Mouse (Mus musculus): ENCODE measurements around the gene Rnf144a.

Rnf144a gene

GRCm38 (mm10) chr12:26411841-26412450 is 3.1 kb downstream of the Rnf144a start:
- no peak for DNase-seq (ENCODE audit: low read depth in 1 of 2, low spot score in 2 of 2)

GRCm38 (mm10) chr12:26410443-26410842 is 4.6 kb downstream of the Rnf144a start:
- no peak for DNase-seq (ENCODE audit: low read depth in 1 of 2, low spot score in 2 of 2)

DNA sequence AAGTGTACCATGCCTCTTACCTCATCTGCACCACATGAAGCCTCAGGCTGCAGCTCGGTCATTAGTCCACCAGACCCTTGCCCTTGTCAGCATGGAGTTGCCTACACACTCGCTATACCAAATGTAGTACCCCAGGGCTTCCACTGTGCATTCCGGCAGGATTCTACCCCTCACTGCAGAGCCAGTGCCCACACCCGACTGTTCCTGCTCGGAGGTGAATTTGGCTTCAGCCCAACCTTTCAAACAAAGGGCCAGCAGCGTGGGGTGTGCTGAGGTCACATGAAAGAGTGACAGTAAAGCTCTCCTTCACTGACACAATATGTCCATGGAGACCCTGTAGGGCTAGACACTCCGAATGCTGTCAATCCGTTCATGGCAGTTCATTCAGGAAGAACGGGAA is 6.3 kb downstream of the Rnf144a start:
- no peak for DNase-seq (ENCODE audit: low read depth in 1 of 2, low spot score in 2 of 2)

DNA sequence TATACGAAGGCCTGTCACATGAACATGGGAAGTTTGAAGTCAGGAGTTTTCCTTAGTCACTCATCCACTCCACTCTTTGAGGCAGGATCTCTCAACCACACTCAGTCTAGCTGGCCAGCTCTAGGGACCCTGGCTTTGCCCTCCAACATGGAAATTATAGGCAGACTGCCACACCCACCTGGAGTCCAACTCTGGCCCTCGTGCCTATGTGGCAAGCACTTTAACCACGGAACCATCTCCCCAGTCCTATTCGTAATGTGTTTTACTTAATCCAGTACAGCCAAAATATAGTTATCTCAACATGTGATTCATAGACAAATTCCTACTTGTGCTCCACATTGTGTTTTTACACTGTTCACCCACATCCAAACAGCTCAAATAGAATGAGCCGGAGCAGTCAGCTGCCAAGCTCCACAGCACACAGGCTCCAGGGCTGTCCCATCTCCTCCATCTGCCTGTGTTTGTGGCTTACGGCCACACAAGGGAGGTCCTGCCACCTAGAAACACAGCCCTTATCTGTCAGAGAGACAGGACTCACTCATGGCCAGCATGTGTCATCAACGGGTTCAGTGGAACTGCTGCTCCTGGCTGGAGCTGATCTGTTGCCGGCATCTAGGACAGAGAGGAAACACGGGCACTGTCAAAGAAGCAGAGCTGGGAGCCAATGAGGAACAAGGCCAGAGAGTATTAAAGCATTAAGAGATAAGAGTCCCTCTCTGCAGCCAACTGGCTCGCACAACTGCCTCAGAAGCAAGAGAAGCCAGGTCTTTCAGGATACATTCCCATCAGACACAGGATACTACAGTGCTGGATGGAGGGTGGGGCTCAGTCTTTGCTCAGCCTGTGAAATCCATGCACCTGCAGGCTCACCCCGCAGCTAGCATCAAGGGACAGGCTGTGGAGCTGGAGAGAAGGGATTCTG is 10.0 kb downstream of the Rnf144a start:
- no peak for DNase-seq (ENCODE audit: low read depth in 1 of 2, low spot score in 2 of 2)

DNA sequence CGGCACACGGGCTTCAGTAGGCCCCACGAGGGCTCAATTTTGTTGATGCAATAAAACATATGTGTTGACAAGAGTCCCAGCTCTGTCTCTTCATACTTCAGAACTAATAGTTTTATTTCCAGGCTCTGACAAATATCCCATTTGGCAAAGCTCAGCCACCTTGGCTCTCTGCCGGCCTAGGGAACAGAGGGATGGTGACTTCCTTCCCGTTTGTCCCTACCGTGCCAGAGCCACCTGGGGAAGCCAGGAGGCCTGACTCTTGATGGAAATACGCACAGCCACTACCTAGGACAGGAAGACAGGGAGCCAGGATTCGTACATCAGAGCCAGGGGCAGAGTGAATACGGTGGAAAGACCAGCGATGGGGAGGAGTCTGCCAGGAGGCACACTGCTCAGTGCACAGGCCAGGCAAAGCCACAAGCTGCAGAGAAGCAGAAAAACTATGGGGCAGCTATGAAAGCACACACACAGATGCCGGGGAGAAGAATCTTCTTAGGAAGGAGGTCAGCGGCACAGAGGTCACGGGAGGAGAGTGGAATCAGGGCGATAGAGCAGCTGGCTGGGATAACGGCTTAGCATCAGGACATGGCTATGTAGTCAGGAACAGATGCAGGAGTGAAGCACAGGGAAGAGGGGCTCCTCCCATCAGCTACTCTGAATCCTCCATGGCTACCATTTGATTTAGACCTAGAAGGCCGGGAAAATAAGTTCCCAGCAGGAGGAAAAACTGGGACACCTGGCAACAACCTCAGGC is 11.5 kb downstream of the Rnf144a start:
- no peak for DNase-seq (ENCODE audit: low read depth in 1 of 2, low spot score in 2 of 2)

- no peak for DNase-seq (ENCODE audit: low read depth in 1 of 2, low spot score in 2 of 2)
These were observed 13.2 kb downstream of the Rnf144a start for GRCm38 (mm10) chr12:26401696-26402470.

DNA sequence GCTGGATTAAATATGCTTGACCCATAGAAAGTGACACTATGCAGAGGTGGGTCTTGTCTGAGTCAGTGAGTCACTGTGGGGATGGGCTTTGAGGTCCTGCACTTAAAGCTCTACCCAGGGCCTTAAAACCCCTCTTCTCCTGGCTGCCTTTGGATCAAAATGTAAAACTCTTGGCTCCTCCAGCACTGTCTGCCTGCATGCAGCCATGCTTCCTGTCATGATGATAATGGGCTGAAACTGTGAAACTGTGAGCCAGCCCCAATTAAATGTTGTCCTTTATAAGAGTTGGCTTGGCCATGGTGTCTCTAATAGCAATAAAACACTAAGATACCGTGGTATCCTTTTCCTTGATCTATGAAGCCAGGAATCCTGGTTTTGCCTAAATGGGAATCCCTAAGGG is 13.8 kb downstream of the Rnf144a start:
- DNase-seq (ENCODE audit: low read depth in 1 of 2, low spot score in 2 of 2): no peak

DNA sequence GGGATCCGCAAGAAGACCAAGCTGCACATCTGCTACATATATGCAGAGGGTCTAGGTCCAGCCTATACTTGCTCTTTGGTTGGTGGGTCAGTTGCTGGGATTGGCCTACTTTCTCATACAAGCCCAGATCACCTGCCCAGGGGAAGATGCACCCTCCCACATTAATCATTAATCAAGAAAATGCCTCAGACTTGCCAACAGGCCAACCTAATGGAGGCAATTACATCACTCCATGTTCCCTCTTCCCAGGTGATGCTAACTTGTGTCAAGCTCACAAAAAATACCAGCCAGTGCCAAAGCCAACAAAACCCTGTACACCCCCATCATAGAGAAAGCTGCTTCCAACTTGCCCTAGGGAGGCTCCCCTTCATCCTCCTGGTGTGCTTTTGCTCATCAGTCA is 14.3 kb downstream of the Rnf144a start:
- DNase-seq (ENCODE audit: low read depth in 1 of 2, low spot score in 2 of 2): no peak

GRCm38 (mm10) chr12:26399391-26399790 is 15.7 kb downstream of the Rnf144a start:
- no peak for DNase-seq (ENCODE audit: low read depth in 1 of 2, low spot score in 2 of 2)

- DNase-seq (ENCODE audit: low read depth in 1 of 2, low spot score in 2 of 2): peak; percentile 62 to 66
These were observed 16.5 kb downstream of the Rnf144a start for GRCm38 (mm10) chr12:26398597-26398996.

DNA sequence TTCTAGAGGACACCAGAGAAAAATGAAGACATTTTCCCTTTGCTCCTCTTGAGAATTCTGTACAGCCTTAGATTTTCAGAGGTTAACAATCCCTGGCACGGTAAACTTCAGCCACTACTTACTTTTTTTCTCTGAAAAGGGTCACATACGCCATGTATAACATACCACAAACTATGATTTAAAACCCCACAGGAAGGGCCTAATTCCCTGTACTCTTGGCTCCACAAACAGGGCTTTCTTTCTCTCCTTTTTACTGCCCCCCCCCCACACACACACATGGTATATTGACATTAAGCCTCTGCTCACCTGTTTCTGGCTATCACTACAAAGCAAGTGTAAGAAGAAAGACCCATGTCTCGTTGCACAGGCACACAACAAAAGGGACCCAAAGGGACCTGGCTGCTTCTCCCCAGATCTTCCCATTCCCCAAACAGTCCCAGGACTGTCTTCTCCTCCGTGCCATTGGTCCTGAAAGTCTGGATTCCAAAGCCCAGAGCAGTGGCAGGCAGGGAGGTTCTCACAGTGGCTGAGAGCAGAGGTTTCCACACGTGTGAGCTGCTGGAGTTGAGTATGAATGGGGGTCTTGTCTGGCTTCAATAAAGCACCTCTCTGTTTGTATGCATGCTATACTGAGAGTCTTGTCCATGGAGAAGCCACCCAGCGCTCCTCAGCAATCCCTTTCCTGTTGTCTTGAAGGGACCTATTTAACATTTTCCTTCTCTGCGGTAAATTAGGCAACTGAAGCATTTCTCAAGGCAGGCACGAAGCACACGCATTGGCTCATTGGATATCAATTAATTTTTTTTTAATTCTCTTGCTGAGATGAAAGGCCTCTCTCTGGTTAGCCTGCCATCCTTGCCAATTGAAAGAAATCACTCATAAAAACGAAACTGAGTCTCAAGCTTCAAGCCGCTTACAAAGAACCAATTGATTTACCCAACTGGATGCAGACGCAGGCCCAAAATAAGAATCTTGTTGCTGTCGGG is 20.3 kb downstream of the Rnf144a start:
- no peak for DNase-seq (ENCODE audit: low read depth in 1 of 2, low spot score in 2 of 2)

GRCm38 (mm10) chr12:26393291-26393690 is 21.8 kb downstream of the Rnf144a start:
- DNase-seq (ENCODE audit: low read depth in 1 of 2, low spot score in 2 of 2): no peak

- DNase-seq (ENCODE audit: low read depth in 1 of 2, low spot score in 2 of 2): no peak
These were observed 23.9 kb downstream of the Rnf144a start for GRCm38 (mm10) chr12:26391162-26391561.

- no peak for DNase-seq (ENCODE audit: low read depth in 1 of 2, low spot score in 2 of 2)
These were observed 27.5 kb downstream of the Rnf144a start for GRCm38 (mm10) chr12:26387523-26387922.

GRCm38 (mm10) chr12:26386947-26387346 is 28.1 kb downstream of the Rnf144a start:
- no peak for DNase-seq (ENCODE audit: low read depth in 1 of 2, low spot score in 2 of 2)

- DNase-seq (ENCODE audit: low read depth in 1 of 2, low spot score in 2 of 2): no peak
These were observed 28.9 kb downstream of the Rnf144a start for GRCm38 (mm10) chr12:26386189-26386588.

GRCm38 (mm10) chr12:26385735-26386134 is 29.3 kb downstream of the Rnf144a start:
- no peak for DNase-seq (ENCODE audit: low read depth in 1 of 2, low spot score in 2 of 2)

DNA sequence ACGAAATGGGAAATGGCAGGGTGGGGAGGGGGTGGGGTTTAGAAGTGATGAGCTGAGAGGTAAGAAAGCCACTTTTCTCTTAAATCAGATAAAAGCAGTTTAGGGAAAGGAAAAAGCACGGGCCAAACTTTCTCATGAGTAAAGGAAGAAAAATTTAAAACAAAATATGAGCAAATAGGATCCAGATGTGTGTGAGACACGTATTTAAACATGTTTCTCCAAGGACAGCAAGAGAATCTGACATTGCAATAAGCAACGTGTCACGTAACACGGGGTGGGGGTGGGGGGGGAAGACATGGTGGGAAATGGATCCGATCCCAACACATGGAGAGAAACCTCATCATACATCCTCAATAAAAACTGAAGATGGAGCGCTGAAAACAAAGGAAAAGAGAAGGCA is 33.3 kb downstream of the Rnf144a start:
- no peak for DNase-seq (ENCODE audit: low read depth in 1 of 2, low spot score in 2 of 2)

DNA sequence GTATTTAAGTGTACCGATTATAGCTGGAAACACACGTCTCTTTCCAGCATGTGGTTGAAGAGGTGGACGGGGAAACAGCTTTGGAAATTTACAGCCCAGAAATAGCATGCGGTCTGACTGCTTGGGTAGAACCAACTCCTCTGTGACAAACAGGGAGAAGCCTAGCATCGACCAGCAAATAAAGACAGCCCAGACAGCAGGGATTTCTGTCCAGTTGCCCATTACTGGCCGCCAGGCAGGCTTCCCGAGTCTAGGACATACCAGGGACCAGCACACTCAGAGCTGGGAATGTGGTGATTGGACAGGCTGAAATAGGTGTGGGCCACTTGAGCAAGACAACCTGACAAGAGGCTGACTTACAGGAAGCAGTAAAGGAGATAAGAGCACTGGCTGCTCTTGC is 35.3 kb downstream of the Rnf144a start:
- no peak for DNase-seq (ENCODE audit: low read depth in 1 of 2, low spot score in 2 of 2)

DNA sequence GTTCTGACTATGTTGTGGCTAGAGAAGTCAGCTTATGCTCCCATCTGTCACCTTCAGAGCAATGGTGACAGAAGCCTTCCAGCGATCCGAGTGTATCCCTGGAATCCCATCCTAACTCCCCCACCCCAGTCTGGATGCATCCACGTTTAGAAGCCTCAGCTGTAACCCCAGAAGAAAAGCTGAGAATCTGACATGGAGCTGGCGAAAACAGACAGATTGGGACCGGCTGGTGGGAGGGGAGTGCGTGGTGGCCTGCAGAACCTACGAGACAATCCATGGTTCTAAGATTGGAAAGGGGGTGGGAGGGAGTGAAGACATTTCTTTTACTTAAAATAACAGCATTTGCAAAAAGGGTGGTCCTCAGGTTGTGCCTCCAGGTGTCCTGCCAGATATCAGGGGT is 37.4 kb downstream of the Rnf144a start:
- DNase-seq (ENCODE audit: low read depth in 1 of 2, low spot score in 2 of 2): no peak
